Mouse (Mus musculus) limb, embryonic 11.5 days (tissue): ENCODE results near the gene Ptpn14. TPM values are rescaled to one million over a fixed set of nuclear protein-coding genes. Genes with fewer than 3 reads are reported as not detected.
A peak's percentile ranks its signal among the peaks of the same experiment; 100 is the strongest.

Source experiments
- ATAC-seq: fragments of 200-750 bp; cut with Nextera tagmentation; 2 replicates; pipeline ENCODE4 v1.8.0; 2017; ENCODE audit warnings: low read depth; ENCODE audit not compliant: insufficient number of reproducible peaks, low FRiP score, low TSS enrichment
- DNase-seq: peaks from one replicate; pipeline ENCODE4 v3.0.0-alpha.2; 2015; ENCODE audit warnings: low spot score
- H3K27ac ChIP-seq: fragments of 300-500 bp; sonication (generic); replicated peaks from 2 replicates; pipeline ENCODE4 v1.5.1; 2014; ENCODE audit warnings: low read depth, mild to moderate bottlenecking, low read length
- H3K27me3 ChIP-seq: fragments of 300-500 bp; sonication (generic); 2 replicates; pipeline ENCODE4 v1.6.1; 2014; ENCODE audit warnings: mild to moderate bottlenecking, low read length, mixed read lengths; ENCODE audit not compliant: control insufficient read depth, insufficient read depth
- H3K36me3 ChIP-seq: fragments of 300-500 bp; sonication (generic); 2 replicates; pipeline ENCODE4 v1.6.1; 2014; ENCODE audit warnings: mild to moderate bottlenecking, low read length, moderate library complexity, mixed read lengths; ENCODE audit not compliant: control insufficient read depth, insufficient read depth
- H3K4me1 ChIP-seq: fragments of 300-500 bp; sonication (generic); 2 replicates; pipeline ENCODE4 v1.6.1; 2014; ENCODE audit warnings: low read length, mixed read lengths; ENCODE audit not compliant: control insufficient read depth, insufficient read depth
- H3K4me2 ChIP-seq: fragments of 300-500 bp; sonication (generic); 2 replicates; pipeline ENCODE4 v1.6.1; 2014; ENCODE audit warnings: low read depth, mild to moderate bottlenecking, moderate library complexity; ENCODE audit not compliant: severe bottlenecking
- H3K4me3 ChIP-seq: fragments of 300-500 bp; sonication (generic); 2 replicates; pipeline ENCODE4 v1.5.1; 2014; ENCODE audit warnings: low read depth, low read length
- H3K9ac ChIP-seq: fragments of 300-500 bp; sonication (generic); 2 replicates; pipeline ENCODE4 v1.6.1; 2014; ENCODE audit warnings: mild to moderate bottlenecking, low read length
- H3K9me3 ChIP-seq: fragments of 300-500 bp; sonication (generic); 2 replicates; pipeline ENCODE4 v1.6.1; 2016; ENCODE audit warnings: low read length; ENCODE audit not compliant: control insufficient read depth
- WGBS: fragments of 180-500 bp; shearing (Covaris S2); extraction: QIAGEN DNeasy Blood & Tissue Kit; methylation state at CpG from one replicate; pipeline ENCODE4 v1.1.7; 2014; 5-methylcytosine and 5-hydroxymethylcytosine counted together
- polyA plus RNA-seq: library from polyadenylated mRNA; unstranded; fragments of >200 nt; fragmentation: Nextera tagmentation; extraction: Ambion mirVana; gene quantifications from 2 replicates; pipeline ENCODE4 v1.2.1, GENCODE M21; 2014

Ptpn14 gene
- polyA plus RNA-seq, 1 experiment from 2014 or later, result 8.8 TPM

DNA sequence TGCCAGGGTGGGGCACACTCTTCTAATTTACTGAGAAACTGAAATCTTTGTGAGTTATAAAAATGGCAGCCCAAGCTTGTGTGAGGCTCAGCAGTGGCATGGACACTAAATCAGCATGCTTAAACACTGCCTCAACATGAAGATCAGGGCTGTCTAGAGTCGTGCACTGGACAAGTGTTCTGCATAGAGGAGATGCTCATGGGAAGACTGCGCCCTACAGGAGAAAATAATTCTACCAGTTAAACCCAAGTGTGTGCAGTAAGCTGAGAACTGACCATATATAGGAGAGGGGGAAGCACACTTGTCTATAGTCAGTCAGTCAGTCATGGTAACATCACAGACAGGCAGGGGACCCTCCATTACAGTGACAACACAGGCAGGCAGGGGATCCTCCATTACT lies 151.1 kb downstream of the Ptpn14 start:
- H3K27me3 ChIP-seq, result no peaks in the 10 kb centered on the region
- no peak for DNase-seq
- no peak overlapping the region for H3K9ac ChIP-seq
- H3K36me3 ChIP-seq, result no peaks in the 10 kb centered on the region
- 76% methylated on average over 2 of the region's 2 CpGs for WGBS
- ATAC-seq, result 0 out of 2 replicates have a peak, but pooled peaks have one; percentile 3
- H3K4me1 ChIP-seq, result peaks cover 9% of the 10 kb centered on the region; the same call in 1 of the 2 replicates
- no peak overlapping the region for H3K4me3 ChIP-seq
- no peak overlapping the region for H3K4me2 ChIP-seq
- H3K27ac ChIP-seq, result no peak overlapping the region
- no peaks in the 10 kb centered on the region for H3K9me3 ChIP-seq

GRCm38 (mm10) chr1:189879965-189880364 lies 151.9 kb downstream of the Ptpn14 start:
- no peak for DNase-seq

DNA sequence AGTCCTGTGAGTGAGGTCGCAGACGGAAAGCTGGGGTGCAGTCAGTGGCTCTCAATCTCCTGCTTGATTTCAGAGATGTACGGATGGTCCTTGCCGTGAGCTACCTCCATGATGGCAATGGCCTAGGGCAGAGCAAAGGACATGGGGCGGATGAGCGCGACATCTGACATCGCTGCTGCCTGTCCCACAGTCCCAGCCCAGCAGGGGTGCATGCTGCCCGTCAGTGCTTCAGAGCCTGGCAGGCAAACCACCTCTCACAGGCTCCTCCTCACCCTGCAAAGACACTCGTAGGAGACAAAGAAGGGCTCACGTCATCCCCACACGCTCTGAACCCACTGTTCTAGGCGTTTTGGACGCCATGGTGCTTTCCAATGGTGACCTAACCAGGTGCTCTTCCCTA lies 152.7 kb downstream of the Ptpn14 start:
- Histone ChIP-seq H3K4me3 (no peak overlapping the region), H3K9ac (no peak overlapping the region), H3K4me2 (no peak overlapping the region), H3K9me3 (no peaks in the 10 kb centered on the region), H3K4me1 (no peaks in the 10 kb centered on the region), H3K36me3 (no peaks in the 10 kb centered on the region), H3K27ac (no peak overlapping the region), H3K27me3 (no peaks in the 10 kb centered on the region)
- DNase-seq (no peak), ATAC-seq (no peak)
- 81% methylated on average over 14 of the region's 14 CpGs for WGBS

More at GRCm38 (mm10) chr1:189879965-189880364, 151.9 kb downstream of the Ptpn14 start:
- Histone ChIP-seq H3K27ac (no peak overlapping the region), H3K36me3 (no peaks in the 10 kb centered on the region), H3K9me3 (no peaks in the 10 kb centered on the region), H3K27me3 (no peaks in the 10 kb centered on the region), H3K4me3 (no peak overlapping the region), H3K4me1 (peaks cover 6% of the 10 kb centered on the region; the same call in 1 of the 2 replicates), H3K4me2 (no peak overlapping the region), H3K9ac (no peak overlapping the region)
- WGBS, result 85% methylated on average over 8 of the region's 8 CpGs
- no peak for ATAC-seq

- Histone ChIP-seq H3K27me3 (no peaks in the 10 kb centered on the region), H3K9ac (no peak overlapping the region), H3K4me3 (no peak overlapping the region), H3K36me3 (no peaks in the 10 kb centered on the region), H3K9me3 (no peaks in the 10 kb centered on the region), H3K4me2 (no peak overlapping the region), H3K4me1 (0 out of 2 replicates have a peak, but pooled peaks cover 2% of the 10 kb centered on the region), H3K27ac (no peak overlapping the region)
- WGBS, result 49% methylated on average over 7 of the region's 7 CpGs
- 0 out of 2 replicates have a peak, but pooled peaks have one; percentile 14 for ATAC-seq
- peak; percentile 80 for DNase-seq
Measured at GRCm38 (mm10) chr1:189882886-189883285, 154.8 kb downstream of the Ptpn14 start.

DNA sequence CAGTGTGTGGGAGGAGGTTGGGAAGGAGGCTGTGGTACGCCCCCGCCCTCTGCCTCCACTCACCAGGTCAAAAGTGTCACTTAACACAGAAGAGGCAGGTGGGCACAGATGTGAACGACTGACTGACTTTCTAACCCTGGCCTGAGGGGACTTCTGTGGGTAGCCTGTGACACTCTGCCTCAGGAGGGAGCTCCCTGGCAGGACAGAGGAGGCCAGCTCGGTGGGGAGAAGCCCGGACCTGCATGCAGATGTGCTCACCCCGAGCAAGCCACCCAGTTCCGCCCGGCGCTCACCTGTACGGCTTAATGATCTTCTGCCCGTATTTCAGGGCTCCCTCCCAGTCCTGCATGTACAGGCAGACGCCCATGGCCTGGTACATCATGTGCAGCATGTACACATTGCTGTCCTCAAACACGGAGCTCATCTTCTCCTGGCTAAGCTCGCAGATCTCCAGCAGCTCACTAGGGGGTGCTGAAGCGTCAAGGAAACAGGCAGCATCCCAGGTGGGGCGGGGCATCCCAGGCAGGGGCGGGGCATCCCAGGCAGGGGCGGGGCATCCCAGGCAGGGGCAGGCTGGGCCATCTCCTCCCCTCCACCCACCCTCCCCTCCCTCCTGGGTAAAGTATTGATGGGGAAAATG lies 155.6 kb downstream of the Ptpn14 start:
- WGBS, result 34% methylated on average over 18 of the region's 18 CpGs

DNA sequence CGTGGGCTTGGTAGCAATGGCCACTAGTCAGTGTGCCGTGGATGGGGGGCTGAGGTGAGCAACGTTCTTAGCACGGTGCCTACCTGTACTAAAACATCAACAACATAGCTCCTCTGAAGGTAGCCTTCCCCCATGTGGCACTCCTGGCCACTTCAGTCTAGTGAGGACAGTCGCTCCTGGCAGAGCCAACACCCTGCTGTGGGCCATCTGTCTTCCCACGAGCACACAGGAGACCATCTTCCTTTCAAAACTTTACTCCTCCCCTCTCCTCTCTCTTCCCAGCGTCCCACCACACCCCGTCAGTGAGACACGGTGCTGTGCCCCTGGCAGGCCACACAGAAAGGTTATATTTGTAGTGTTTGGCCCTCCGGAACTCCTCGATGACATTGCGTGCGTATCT lies 156.9 kb downstream of the Ptpn14 start:
- H3K4me1 ChIP-seq, result 0 out of 2 replicates have a peak, but pooled peaks cover 2% of the 10 kb centered on the region
- H3K9ac ChIP-seq, result no peak overlapping the region
- H3K9me3 ChIP-seq, result no peaks in the 10 kb centered on the region
- no peak overlapping the region for H3K27ac ChIP-seq
- H3K27me3 ChIP-seq, result no peaks in the 10 kb centered on the region
- WGBS, result 71% methylated on average over 13 of the region's 13 CpGs
- ATAC-seq (no peak), DNase-seq (no peak)
- H3K4me2 ChIP-seq, result no peak overlapping the region
- no peaks in the 10 kb centered on the region for H3K36me3 ChIP-seq
- no peak overlapping the region for H3K4me3 ChIP-seq

More for the DNA sequence above, 155.6 kb downstream of the Ptpn14 start:
- Histone ChIP-seq H3K4me2 (no peak overlapping the region), H3K4me3 (no peak overlapping the region), H3K36me3 (no peaks in the 10 kb centered on the region), H3K9ac (no peak overlapping the region), H3K27me3 (no peaks in the 10 kb centered on the region), H3K27ac (no peak overlapping the region), H3K4me1 (0 out of 2 replicates have a peak, but pooled peaks cover 2% of the 10 kb centered on the region), H3K9me3 (no peaks in the 10 kb centered on the region)
- peak; percentile 60 for DNase-seq
- no peak for ATAC-seq

- no peak overlapping the region for H3K27ac ChIP-seq
- DNase-seq (no peak), ATAC-seq (no peak)
- no peaks in the 10 kb centered on the region for H3K36me3 ChIP-seq
- WGBS, result 86% methylated on average over 6 of the region's 6 CpGs
- H3K27me3 ChIP-seq, result no peaks in the 10 kb centered on the region
- no peak overlapping the region for H3K4me2 ChIP-seq
- no peaks in the 10 kb centered on the region for H3K9me3 ChIP-seq
- no peak overlapping the region for H3K4me3 ChIP-seq
- H3K4me1 ChIP-seq, result 0 out of 2 replicates have a peak, but pooled peaks cover 2% of the 10 kb centered on the region
- H3K9ac ChIP-seq, result no peak overlapping the region
Measured at GRCm38 (mm10) chr1:189885975-189886374, 157.9 kb downstream of the Ptpn14 start.

DNA sequence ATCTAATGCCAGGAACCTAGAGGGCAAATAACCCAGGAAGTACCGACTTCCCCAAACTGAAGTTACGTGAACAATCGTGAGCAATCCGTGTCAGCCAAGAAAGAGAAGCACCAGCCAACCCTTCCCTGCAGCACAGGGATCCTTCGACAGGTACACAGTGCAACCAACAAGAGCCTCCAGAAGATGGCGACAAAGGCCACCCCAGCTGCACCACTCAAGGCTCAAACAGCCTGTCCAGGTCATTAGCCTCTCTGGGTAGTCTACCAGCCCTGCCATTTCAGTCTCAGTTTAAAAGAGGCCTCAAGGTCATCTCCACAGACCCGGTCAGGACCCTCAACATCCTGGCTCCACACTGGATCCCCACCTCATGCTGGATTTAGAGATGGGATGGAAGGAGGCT lies 159.4 kb downstream of the Ptpn14 start:
- DNase-seq (peak; percentile 79), ATAC-seq (peak; percentile 63; the same call in 1 of the 2 replicates)
- no peaks in the 10 kb centered on the region for H3K36me3 ChIP-seq
- H3K4me1 ChIP-seq, result 0 out of 2 replicates have a peak, but pooled peaks cover 2% of the 10 kb centered on the region
- no peak overlapping the region for H3K4me3 ChIP-seq
- H3K4me2 ChIP-seq, result no peak overlapping the region
- H3K9me3 ChIP-seq, result no peaks in the 10 kb centered on the region
- no peak overlapping the region for H3K9ac ChIP-seq
- no peaks in the 10 kb centered on the region for H3K27me3 ChIP-seq
- H3K27ac ChIP-seq, result no peak overlapping the region
- WGBS, result 33% methylated on average over 7 of the region's 7 CpGs
